Mouse (Mus musculus) lung, adult 10 weeks (tissue): Measurements from ENCODE around the gene Ttbk1. TPM values are rescaled to one million over a fixed set of nuclear protein-coding genes. Genes with fewer than 3 reads are reported as not detected.

Source experiments
- polyA plus RNA-seq: library from polyadenylated mRNA; stranded (reverse); fragments of 350-450 nt; fragmentation: Illumina TruSeq; extraction: RNeasy Lipid Tissue Mini Kit (QIAGEN cat#74804); gene quantifications from one replicate; pipeline ENCODE4 v1.2.3, GENCODE M21; 2014; ENCODE audit warnings: low read depth, low replicate concordance; ENCODE audit not compliant: insufficient read depth

Ttbk1 gene
- not detected for polyA plus RNA-seq

GRCm38 (mm10) chr17:46487431-46487830 lies at the start of gene Ttbk1:
TSS of gene Ttbk1 (minus strand) at chr17:46487675.

GRCm38 (mm10) chr17:46496623-46497434 lies 9.4 kb upstream of the Ttbk1 start, which contains the start of gene Dnph1:
TSS of gene Dnph1 (plus strand) at chr17:46496711.

GRCm38 (mm10) chr17:46438298-46438873 lies 49.1 kb downstream of the Ttbk1 start, which contains the start of gene Slc22a7:
TSS of gene Slc22a7 (minus strand) at chr17:46438457.

GRCm38 (mm10) chr17:46428761-46429414 lies 58.6 kb downstream of the Ttbk1 start, which contains the start of gene Crip3:
TSS of gene Crip3 (plus strand) at chr17:46428926.

Other genes starting within 250 kb of the Ttbk1 start
- 50.4 TPM for gene Polr1c, start 239.6 kb downstream of the Ttbk1 start, polyA plus RNA-seq
- 85.3 TPM for gene Yipf3, start 239.6 kb downstream of the Ttbk1 start, polyA plus RNA-seq
- 3.4 TPM for gene Lrrc73, start 234.1 kb downstream of the Ttbk1 start, polyA plus RNA-seq
- gene Tjap1, start 204.6 kb downstream of the Ttbk1 start, polyA plus RNA-seq: 10.1 TPM
- gene Dlk2, start 190.3 kb downstream of the Ttbk1 start, polyA plus RNA-seq: 0.30 TPM
- 2.1 TPM for gene Abcc10, start 159.3 kb downstream of the Ttbk1 start, polyA plus RNA-seq
- gene Zfp318, start 103.9 kb downstream of the Ttbk1 start, polyA plus RNA-seq: 2.9 TPM
- gene Crip3, start 58.7 kb downstream of the Ttbk1 start, polyA plus RNA-seq: 1.1 TPM
- not detected for gene Slc22a7, start 49.2 kb downstream of the Ttbk1 start, polyA plus RNA-seq
- gene Dnph1, start 9.0 kb upstream of the Ttbk1 start, polyA plus RNA-seq: 1.7 TPM
- 9.1 TPM for gene Cul9, start 58.7 kb upstream of the Ttbk1 start, polyA plus RNA-seq
- 28.1 TPM for gene Srf, start 68.5 kb upstream of the Ttbk1 start, polyA plus RNA-seq
- gene Ptk7, start 141.8 kb upstream of the Ttbk1 start, polyA plus RNA-seq: 21.3 TPM
- 16.5 TPM for gene Klc4, start 158.3 kb upstream of the Ttbk1 start, polyA plus RNA-seq
- 53.2 TPM for gene Mrpl2, start 158.6 kb upstream of the Ttbk1 start, polyA plus RNA-seq
- 15.0 TPM for gene Cul7, start 162.7 kb upstream of the Ttbk1 start, polyA plus RNA-seq
- 22.9 TPM for gene Rrp36, start 186.7 kb upstream of the Ttbk1 start, polyA plus RNA-seq
- gene Mea1, start 191.1 kb upstream of the Ttbk1 start, polyA plus RNA-seq: 106 TPM
- 33.7 TPM for gene Klhdc3, start 193.2 kb upstream of the Ttbk1 start, polyA plus RNA-seq
- gene Ppp2r5d, start 217.4 kb upstream of the Ttbk1 start, polyA plus RNA-seq: 21.6 TPM
- 25.9 TPM for gene Pex6, start 223.8 kb upstream of the Ttbk1 start, polyA plus RNA-seq
- 10.9 TPM for gene Gnmt, start 241.5 kb upstream of the Ttbk1 start, polyA plus RNA-seq